Mouse (Mus musculus): Measurements from ENCODE around the gene Kera. TPM values are rescaled to one million over a fixed set of nuclear protein-coding genes. Genes with fewer than 3 reads are reported as not detected.

The Kera gene
- polyA plus RNA-seq, 1 experiment from 2014 or later = not detected

DNA sequence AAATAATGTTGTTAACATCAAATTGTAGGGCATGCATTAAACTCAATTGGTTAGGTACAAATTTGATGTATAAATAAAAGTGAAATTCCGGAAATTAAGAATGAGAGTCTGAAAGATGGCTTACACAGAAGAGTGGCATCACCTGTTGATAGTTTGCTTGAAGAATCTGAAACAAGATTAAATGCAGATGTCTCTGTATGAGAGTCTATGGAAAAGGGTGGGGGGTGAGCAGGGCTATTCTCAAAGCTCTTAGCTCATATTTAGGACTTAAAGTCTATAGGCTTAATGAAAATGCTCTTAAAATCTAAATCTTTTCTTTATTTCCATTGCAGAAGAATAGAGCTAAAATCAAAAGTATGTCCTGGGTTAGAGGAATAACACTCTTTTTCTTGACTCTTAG, 11.0 kb upstream of the Kera start:
- no peaks in the 10 kb centered on the region for H3K4me1 ChIP-seq (ENCODE audit: control insufficient read depth, insufficient read depth, low read depth, low read length)
- no peaks in the 10 kb centered on the region for H3K9me3 ChIP-seq (ENCODE audit: control insufficient read depth, low read length)
- no peak overlapping the region for H3K27ac ChIP-seq (ENCODE audit: low read depth, low read length)
- no peak for ATAC-seq
- WGBS = 87% methylated on average over 1 of the region's 1 CpGs
- H3K27me3 ChIP-seq (replicated peaks; ENCODE audit: control insufficient read depth, insufficient read depth, low read length) = no peaks in the 10 kb centered on the region
- H3K9ac ChIP-seq (ENCODE audit: low read depth, low read length) = no peak overlapping the region
- H3K4me2 ChIP-seq (ENCODE audit: low read length) = no peak overlapping the region
- H3K4me3 ChIP-seq (ENCODE audit: low read length) = no peak overlapping the region
- H3K36me3 ChIP-seq (ENCODE audit: control insufficient read depth, insufficient read depth, low read length) = no peaks in the 10 kb centered on the region

DNA sequence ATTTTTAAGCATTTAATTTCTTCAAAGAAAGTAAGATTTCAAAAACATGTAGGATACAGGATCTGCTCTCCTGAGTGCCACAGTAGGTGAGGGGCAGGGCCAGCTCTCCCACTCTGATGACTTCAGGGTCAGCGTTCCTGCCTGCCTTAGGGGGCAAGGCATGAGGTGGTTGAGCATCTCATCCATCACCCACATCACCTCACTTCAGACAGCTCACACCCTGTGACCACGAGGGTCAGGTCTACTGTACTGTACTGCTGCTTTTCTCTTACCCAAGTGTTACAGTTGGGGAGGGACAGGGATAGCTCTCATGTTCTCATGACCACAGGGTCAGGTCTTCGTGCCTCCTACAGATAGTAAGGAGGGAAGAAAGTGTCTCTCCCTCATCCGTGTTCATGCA, 4.9 kb upstream of the Kera start:
- no peaks in the 10 kb centered on the region for H3K4me1 ChIP-seq (ENCODE audit: control insufficient read depth, insufficient read depth, low read depth, low read length)
- no peak overlapping the region for H3K9ac ChIP-seq (ENCODE audit: low read depth, low read length)
- WGBS = 78% methylated on average over 4 of the region's 4 CpGs
- H3K36me3 ChIP-seq (ENCODE audit: control insufficient read depth, insufficient read depth, low read length) = no peaks in the 10 kb centered on the region
- no peak for ATAC-seq
- no peaks in the 10 kb centered on the region for H3K9me3 ChIP-seq (ENCODE audit: control insufficient read depth, low read length)
- H3K27me3 ChIP-seq (replicated peaks; ENCODE audit: control insufficient read depth, insufficient read depth, low read length) = no peaks in the 10 kb centered on the region
- no peak overlapping the region for H3K4me3 ChIP-seq (ENCODE audit: low read length)
- no peak overlapping the region for H3K4me2 ChIP-seq (ENCODE audit: low read length)
- H3K27ac ChIP-seq (ENCODE audit: low read depth, low read length) = no peak overlapping the region

DNA sequence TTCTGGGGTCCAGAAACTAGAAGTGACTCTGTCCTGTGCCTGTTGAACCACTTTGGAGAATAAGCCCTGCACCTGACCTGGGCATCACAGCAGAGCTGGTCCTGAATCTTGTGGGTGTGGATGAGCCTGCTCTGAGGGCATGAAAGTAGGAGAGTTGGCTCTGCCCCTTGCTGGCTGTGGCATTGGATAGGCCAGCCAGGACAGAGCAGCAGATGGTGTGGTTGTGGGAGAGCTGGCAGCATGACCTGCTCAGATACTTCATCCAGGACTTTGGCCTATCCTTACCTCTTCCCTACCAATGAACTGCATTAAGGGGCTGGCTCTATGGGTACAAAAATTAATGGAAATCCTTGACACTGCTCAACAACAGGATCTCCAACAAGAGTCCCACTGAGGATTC, 3.4 kb upstream of the Kera start:
- no peaks in the 10 kb centered on the region for H3K27me3 ChIP-seq (replicated peaks; ENCODE audit: control insufficient read depth, insufficient read depth, low read length)
- no peaks in the 10 kb centered on the region for H3K36me3 ChIP-seq (ENCODE audit: control insufficient read depth, insufficient read depth, low read length)
- H3K9me3 ChIP-seq (ENCODE audit: control insufficient read depth, low read length) = no peaks in the 10 kb centered on the region
- no peak for ATAC-seq
- no peaks in the 10 kb centered on the region for H3K4me1 ChIP-seq (ENCODE audit: control insufficient read depth, insufficient read depth, low read depth, low read length)
- no peak overlapping the region for H3K9ac ChIP-seq (ENCODE audit: low read depth, low read length)
- no peak overlapping the region for H3K27ac ChIP-seq (ENCODE audit: low read depth, low read length)
- no peak overlapping the region for H3K4me3 ChIP-seq (ENCODE audit: low read length)
- no peak overlapping the region for H3K4me2 ChIP-seq (ENCODE audit: low read length)

DNA sequence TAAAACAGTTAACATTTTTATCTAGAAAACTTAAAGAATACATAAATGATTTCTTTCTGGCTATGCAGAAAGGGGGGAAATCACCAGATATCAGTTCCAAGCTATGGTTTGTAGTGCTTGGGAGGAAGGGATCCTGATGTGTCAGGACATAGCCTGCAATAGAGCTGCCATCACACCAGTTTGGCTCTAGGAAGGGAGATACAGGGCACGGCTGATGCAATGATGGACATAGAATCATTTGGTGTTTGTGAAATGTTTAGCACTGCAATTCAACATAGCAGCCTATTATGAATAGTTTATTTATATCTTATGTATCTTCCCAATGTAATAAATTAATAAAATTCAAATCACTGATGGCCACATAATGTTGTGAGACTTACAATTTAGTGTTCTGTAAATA, 15.6 kb downstream of the Kera start:
- no peaks in the 10 kb centered on the region for H3K4me1 ChIP-seq (ENCODE audit: control insufficient read depth, insufficient read depth, low read depth, low read length)
- H3K9ac ChIP-seq (ENCODE audit: low read depth, low read length) = no peak overlapping the region
- no peak overlapping the region for H3K4me2 ChIP-seq (ENCODE audit: low read length)
- no peak overlapping the region for H3K4me3 ChIP-seq (ENCODE audit: low read length)
- no peak for ATAC-seq
- WGBS = 96% methylated on average over 1 of the region's 1 CpGs
- no peak overlapping the region for H3K27ac ChIP-seq (ENCODE audit: low read depth, low read length)
- H3K9me3 ChIP-seq (ENCODE audit: control insufficient read depth, low read length) = no peaks in the 10 kb centered on the region
- H3K27me3 ChIP-seq (replicated peaks; ENCODE audit: control insufficient read depth, insufficient read depth, low read length) = no peaks in the 10 kb centered on the region
- H3K36me3 ChIP-seq (ENCODE audit: control insufficient read depth, insufficient read depth, low read length) = no peaks in the 10 kb centered on the region

DNA sequence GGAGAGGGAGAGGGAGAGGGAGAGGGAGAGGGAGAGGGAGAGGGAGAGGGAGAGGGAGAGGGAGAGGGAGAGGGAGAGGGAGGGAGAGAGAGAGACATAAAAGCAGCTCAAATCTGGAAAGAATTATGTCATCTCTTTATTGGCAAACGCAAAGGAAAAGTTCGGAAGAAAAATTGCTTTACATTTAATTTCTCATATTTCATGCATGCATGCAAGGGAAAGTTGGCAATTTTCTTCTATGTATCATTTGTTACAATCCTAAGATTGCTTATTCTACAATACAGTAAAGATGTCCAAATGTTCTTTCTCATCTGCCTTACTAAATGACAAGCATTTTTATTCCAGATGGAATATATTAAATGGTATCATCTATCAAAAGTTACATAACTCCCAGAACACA, 17.7 kb downstream of the Kera start:
- no peak for ATAC-seq
- no peak overlapping the region for H3K9ac ChIP-seq (ENCODE audit: low read depth, low read length)
- H3K27ac ChIP-seq (ENCODE audit: low read depth, low read length) = no peak overlapping the region
- no peaks in the 10 kb centered on the region for H3K9me3 ChIP-seq (ENCODE audit: control insufficient read depth, low read length)
- 73% methylated on average over 2 of the region's 2 CpGs for WGBS
- no peak overlapping the region for H3K4me2 ChIP-seq (ENCODE audit: low read length)
- no peaks in the 10 kb centered on the region for H3K27me3 ChIP-seq (replicated peaks; ENCODE audit: control insufficient read depth, insufficient read depth, low read length)
- no peaks in the 10 kb centered on the region for H3K4me1 ChIP-seq (ENCODE audit: control insufficient read depth, insufficient read depth, low read depth, low read length)
- no peak overlapping the region for H3K4me3 ChIP-seq (ENCODE audit: low read length)
- no peaks in the 10 kb centered on the region for H3K36me3 ChIP-seq (ENCODE audit: control insufficient read depth, insufficient read depth, low read length)

DNA sequence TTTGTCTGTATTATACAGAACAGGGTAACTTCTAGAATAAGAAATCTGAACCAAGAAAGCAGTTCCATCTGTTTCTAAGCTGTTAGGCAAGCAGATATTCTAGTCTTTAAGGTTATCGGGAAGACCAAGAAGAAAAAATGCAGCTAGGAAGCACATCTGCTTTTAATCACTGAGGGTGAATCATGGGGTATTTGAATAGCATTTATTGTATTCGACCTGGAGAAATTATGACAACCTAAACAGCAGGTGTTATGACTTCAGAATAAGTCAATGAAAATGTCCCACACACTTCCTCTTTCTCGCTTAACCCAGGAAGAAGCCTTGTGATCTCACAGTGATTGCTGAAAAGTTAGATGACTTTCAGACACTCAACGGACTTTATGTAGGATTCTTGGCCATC, 18.4 kb downstream of the Kera start:
- Histone ChIP-seq H3K4me2 (ENCODE audit: low read length) (no peak overlapping the region), H3K9ac (ENCODE audit: low read depth, low read length) (no peak overlapping the region), H3K27me3 (replicated peaks; ENCODE audit: control insufficient read depth, insufficient read depth, low read length) (no peaks in the 10 kb centered on the region), H3K4me1 (ENCODE audit: control insufficient read depth, insufficient read depth, low read depth, low read length) (no peaks in the 10 kb centered on the region), H3K36me3 (ENCODE audit: control insufficient read depth, insufficient read depth, low read length) (no peaks in the 10 kb centered on the region), H3K27ac (ENCODE audit: low read depth, low read length) (no peak overlapping the region), H3K4me3 (ENCODE audit: low read length) (no peak overlapping the region), H3K9me3 (ENCODE audit: control insufficient read depth, low read length) (no peaks in the 10 kb centered on the region)
- WGBS = 70% methylated on average over 4 of the region's 4 CpGs
- no peak for ATAC-seq

DNA sequence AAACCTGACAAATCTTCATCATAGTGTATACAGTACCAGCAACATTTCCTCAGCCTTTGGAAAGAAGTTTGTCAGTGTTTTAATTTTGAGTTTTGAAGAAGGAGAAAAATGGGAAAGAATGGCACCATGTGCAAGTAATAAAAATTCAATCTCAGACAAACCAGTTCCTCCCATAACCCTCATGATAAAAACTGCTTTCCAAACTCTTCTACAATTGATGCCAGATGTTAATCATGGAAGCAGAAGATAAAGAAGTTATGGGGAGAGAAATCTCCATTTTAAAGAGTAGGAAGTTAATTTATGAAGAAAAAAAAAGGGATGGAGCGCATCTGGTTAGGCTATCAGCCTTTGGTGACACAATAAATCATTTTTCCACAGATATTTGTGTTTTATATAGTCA, 19.9 kb downstream of the Kera start:
- H3K9ac ChIP-seq (ENCODE audit: low read depth, low read length) = no peak overlapping the region
- H3K9me3 ChIP-seq (ENCODE audit: control insufficient read depth, low read length) = no peaks in the 10 kb centered on the region
- no peak for ATAC-seq
- WGBS = 84% methylated on average over 1 of the region's 1 CpGs
- no peaks in the 10 kb centered on the region for H3K27me3 ChIP-seq (replicated peaks; ENCODE audit: control insufficient read depth, insufficient read depth, low read length)
- no peak overlapping the region for H3K27ac ChIP-seq (ENCODE audit: low read depth, low read length)
- H3K4me3 ChIP-seq (ENCODE audit: low read length) = no peak overlapping the region
- no peaks in the 10 kb centered on the region for H3K4me1 ChIP-seq (ENCODE audit: control insufficient read depth, insufficient read depth, low read depth, low read length)
- no peak overlapping the region for H3K4me2 ChIP-seq (ENCODE audit: low read length)
- no peaks in the 10 kb centered on the region for H3K36me3 ChIP-seq (ENCODE audit: control insufficient read depth, insufficient read depth, low read length)

DNA sequence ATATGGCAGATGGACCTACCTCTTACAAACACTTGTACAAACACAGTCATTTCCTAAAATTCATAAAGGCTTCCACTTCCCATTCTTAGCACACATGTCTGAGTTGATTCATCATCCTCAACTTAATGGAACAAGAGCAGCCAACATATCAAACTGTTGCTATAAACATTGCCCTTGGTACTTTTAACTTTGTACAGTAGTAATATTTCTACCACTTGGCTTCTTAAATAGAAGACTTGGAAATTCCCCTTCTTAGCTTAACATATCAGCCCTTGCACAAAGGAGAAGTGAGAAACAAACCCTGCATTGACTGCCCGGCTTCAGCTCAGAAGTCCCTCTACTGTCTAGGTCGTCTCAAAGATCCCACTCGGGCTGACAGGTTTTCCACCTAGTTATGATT, 24.4 kb downstream of the Kera start:
- H3K4me2 ChIP-seq (ENCODE audit: low read length) = no peak overlapping the region
- H3K9ac ChIP-seq (ENCODE audit: low read depth, low read length) = no peak overlapping the region
- H3K36me3 ChIP-seq (ENCODE audit: control insufficient read depth, insufficient read depth, low read length) = no peaks in the 10 kb centered on the region
- no peak for ATAC-seq
- no peak overlapping the region for H3K27ac ChIP-seq (ENCODE audit: low read depth, low read length)
- H3K4me1 ChIP-seq (ENCODE audit: control insufficient read depth, insufficient read depth, low read depth, low read length) = no peaks in the 10 kb centered on the region
- H3K27me3 ChIP-seq (replicated peaks; ENCODE audit: control insufficient read depth, insufficient read depth, low read length) = no peaks in the 10 kb centered on the region
- H3K4me3 ChIP-seq (ENCODE audit: low read length) = no peak overlapping the region
- 92% methylated on average over 3 of the region's 3 CpGs for WGBS
- H3K9me3 ChIP-seq (ENCODE audit: control insufficient read depth, low read length) = no peaks in the 10 kb centered on the region

DNA sequence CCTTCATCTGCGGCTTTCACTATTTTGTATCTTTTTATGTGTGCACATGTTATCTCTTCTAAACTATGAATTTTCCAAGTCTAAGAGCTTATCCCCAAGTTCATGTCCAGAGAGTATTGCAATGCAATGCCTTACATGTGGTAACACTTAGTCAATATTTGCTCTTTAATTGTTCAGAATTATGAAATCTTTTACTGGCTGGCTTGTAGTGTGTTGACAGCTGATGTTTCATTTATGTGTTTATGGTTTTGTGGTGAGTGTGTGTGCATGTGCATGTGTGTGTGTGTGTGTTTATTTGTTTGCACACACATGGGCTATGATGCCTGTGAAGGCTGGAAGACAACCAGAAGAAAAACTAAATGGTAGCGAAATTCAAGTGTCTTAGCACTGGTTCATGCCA, 35.2 kb downstream of the Kera start:
- H3K4me2 ChIP-seq (ENCODE audit: low read length) = no peak overlapping the region
- no peaks in the 10 kb centered on the region for H3K36me3 ChIP-seq (ENCODE audit: control insufficient read depth, insufficient read depth, low read length)
- no peak overlapping the region for H3K9ac ChIP-seq (ENCODE audit: low read depth, low read length)
- no peak for ATAC-seq
- H3K4me3 ChIP-seq (ENCODE audit: low read length) = no peak overlapping the region
- no peaks in the 10 kb centered on the region for H3K9me3 ChIP-seq (ENCODE audit: control insufficient read depth, low read length)
- 92% methylated on average over 2 of the region's 2 CpGs for WGBS
- no peak overlapping the region for H3K27ac ChIP-seq (ENCODE audit: low read depth, low read length)
- no peaks in the 10 kb centered on the region for H3K4me1 ChIP-seq (ENCODE audit: control insufficient read depth, insufficient read depth, low read depth, low read length)
- no peaks in the 10 kb centered on the region for H3K27me3 ChIP-seq (replicated peaks; ENCODE audit: control insufficient read depth, insufficient read depth, low read length)

DNA sequence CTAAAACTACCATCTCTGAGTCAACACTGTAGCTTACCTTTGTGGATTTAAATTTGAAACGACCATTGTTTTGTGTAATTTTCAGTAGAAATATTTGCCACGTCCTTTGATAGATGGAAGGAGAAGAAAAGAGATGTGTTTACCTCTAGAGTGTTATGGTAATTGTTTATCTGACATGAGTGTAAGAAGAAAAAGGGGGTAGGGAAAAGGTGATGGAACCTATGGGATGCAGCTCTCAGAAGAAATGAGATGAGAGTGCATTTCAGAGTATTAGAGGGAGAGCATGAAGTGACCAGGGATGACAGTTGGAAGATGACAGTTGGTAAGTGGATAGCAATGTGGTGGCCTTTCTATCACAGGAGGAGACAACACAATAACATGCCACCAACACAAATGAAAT, 37.1 kb downstream of the Kera start, which contains the start of gene Epyc:
Epyc (plus strand) TSS at position 301 of the 400 bp plus-strand sequence.
- Histone ChIP-seq H3K4me1 (ENCODE audit: control insufficient read depth, insufficient read depth, low read depth, low read length) (no peaks in the 10 kb centered on the region), H3K4me2 (ENCODE audit: low read length) (no peak within 1 kb of the TSS), H3K27me3 (replicated peaks; ENCODE audit: control insufficient read depth, insufficient read depth, low read length) (no peaks in the 10 kb centered on the region), H3K27ac (ENCODE audit: low read depth, low read length) (no peak within 1 kb of the TSS), H3K9ac (ENCODE audit: low read depth, low read length) (no peak within 1 kb of the TSS), H3K4me3 (ENCODE audit: low read length) (no peak within 1 kb of the TSS), H3K36me3 (ENCODE audit: control insufficient read depth, insufficient read depth, low read length) (no peaks in the 10 kb centered on the region), H3K9me3 (ENCODE audit: control insufficient read depth, low read length) (no peaks in the 10 kb centered on the region)
- ATAC-seq = no peak
- 86% methylated on average over 2 of the region's 2 CpGs for WGBS

Data from hindbrain, embryonic 16.5 days (tissue).